Mouse (Mus musculus): Measurements from ENCODE around the gene Disp1.

Gene Disp1

GRCm38 (mm10) chr1:183040847-183041382 lies 180.4 kb downstream of the Disp1 start:
- DNase-seq (ENCODE audit: low read depth) = no peak

GRCm38 (mm10) chr1:183039881-183040708 lies 181.2 kb downstream of the Disp1 start:
- DNase-seq (ENCODE audit: low read depth) = no peak

- DNase-seq (ENCODE audit: low read depth) = no peak
Measured at GRCm38 (mm10) chr1:183039404-183039803, 181.9 kb downstream of the Disp1 start.
